Mouse (Mus musculus): ENCODE data around the gene Fbxl17.

- TF ChIP-seq CTCF (IDR thresholded peaks at IDR 0.05; ENCODE audit: borderline replicate concordance, control insufficient read depth, extremely low read depth, insufficient read depth, low read length, poor library complexity): no peak
- no peak for TF ChIP-seq POLR2A (IDR thresholded peaks at IDR 0.05; ENCODE audit: control insufficient read depth, extremely low read depth, insufficient read depth, low read length, poor library complexity)
These were observed 438.0 kb downstream of the Fbxl17 start for GRCm38 (mm10) chr17:63061786-63062185.
